Mouse (Mus musculus) testis, adult 2 months (tissue): ENCODE data around the gene Socs7.

Experiments
- CTCF ChIP-seq: fragments of 200-500 bp; IDR thresholded peaks from 2 replicates; pipeline ENCODE4 v1.5.1; 2012; ENCODE audit warnings: low read depth, mild to moderate bottlenecking, inconsistent platforms, low read length, moderate library complexity; ENCODE audit not compliant: control insufficient read depth, insufficient read depth, insufficient replicate concordance
- POLR2A ChIP-seq: fragments of 200-500 bp; IDR thresholded peaks from 2 replicates; pipeline ENCODE4 v1.6.1; 2012; ENCODE audit warnings: low read depth, mild to moderate bottlenecking, inconsistent platforms, low read length, moderate library complexity; ENCODE audit not compliant: control insufficient read depth

DNA sequence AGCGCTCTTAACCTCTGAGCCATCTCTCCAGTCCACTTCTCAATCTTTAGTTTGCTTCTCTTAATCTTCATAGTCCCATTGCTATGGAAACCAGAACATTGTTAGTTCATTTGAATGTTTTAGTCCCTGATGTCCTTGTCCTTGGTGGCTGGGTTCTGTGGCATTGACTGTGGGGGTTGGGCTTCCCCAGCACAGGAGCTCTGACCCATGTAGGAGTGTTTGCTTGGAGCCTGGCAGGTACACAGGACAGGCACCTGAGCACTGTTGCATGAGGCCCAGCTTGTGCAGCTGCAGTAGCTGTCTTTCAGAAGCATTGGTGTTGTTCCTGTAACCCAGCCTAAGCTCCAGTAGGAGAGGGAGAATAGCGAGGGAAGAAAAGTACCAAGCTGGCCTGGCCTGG, 25.5 kb downstream of the Socs7 start:
- TF ChIP-seq POLR2A (no peak), CTCF (no peak)
